Mouse (Mus musculus) neural tube, embryonic 11.5 days (tissue): ENCODE data around the gene Lrig1. TPM values are rescaled to one million over a fixed set of nuclear protein-coding genes. Genes with fewer than 3 reads are reported as not detected.

Experiments used
- ATAC-seq: fragments of 200-750 bp; cut with Nextera tagmentation; 2 replicates; pipeline ENCODE4 v1.8.0; 2017; ENCODE audit warnings: moderate number of reproducible peaks, mild to moderate bottlenecking, moderate TSS enrichment, moderate library complexity; ENCODE audit not compliant: insufficient read depth, low FRiP score, low TSS enrichment
- DNase-seq: peaks from one replicate; pipeline ENCODE4 v3.0.0-alpha.2; 2015; ENCODE audit warnings: low spot score
- H3K27ac ChIP-seq: fragments of 300-500 bp; sonication (generic); 2 replicates; pipeline ENCODE4 v1.5.1; 2014; ENCODE audit warnings: low read depth, mild to moderate bottlenecking, low read length
- H3K27me3 ChIP-seq: fragments of 300-500 bp; sonication (generic); 2 replicates; pipeline ENCODE4 v1.6.1; 2014; ENCODE audit warnings: mild to moderate bottlenecking, low read length, mixed read lengths; ENCODE audit not compliant: control insufficient read depth, insufficient read depth
- H3K36me3 ChIP-seq: fragments of 300-500 bp; sonication (generic); 2 replicates; pipeline ENCODE4 v1.6.1; 2014; ENCODE audit warnings: mild to moderate bottlenecking, low read length, moderate library complexity, mixed read lengths; ENCODE audit not compliant: control insufficient read depth, insufficient read depth
- H3K4me1 ChIP-seq: fragments of 300-500 bp; sonication (generic); 2 replicates; pipeline ENCODE4 v1.6.1; 2014; ENCODE audit warnings: low read length, mixed read lengths; ENCODE audit not compliant: control insufficient read depth, insufficient read depth
- H3K4me2 ChIP-seq: fragments of 300-500 bp; sonication (generic); 2 replicates; pipeline ENCODE4 v1.6.1; 2014; ENCODE audit warnings: low read depth, mild to moderate bottlenecking, moderate library complexity
- H3K4me3 ChIP-seq: fragments of 300-500 bp; sonication (generic); 2 replicates; pipeline ENCODE4 v1.5.1; 2014; ENCODE audit warnings: low read depth, low read length
- H3K9ac ChIP-seq: fragments of 300-500 bp; sonication (generic); 2 replicates; pipeline ENCODE4 v1.6.1; 2014; ENCODE audit warnings: mild to moderate bottlenecking, low read length
- H3K9me3 ChIP-seq: fragments of 300-500 bp; sonication (generic); 2 replicates; pipeline ENCODE4 v1.6.1; 2016; ENCODE audit warnings: low read length; ENCODE audit not compliant: control insufficient read depth
- WGBS: fragments of 180-500 bp; shearing (Covaris S2); extraction: QIAGEN DNeasy Blood & Tissue Kit; methylation state at CpG from one replicate; pipeline ENCODE4 v1.1.7; 2014; 5-methylcytosine and 5-hydroxymethylcytosine counted together
- polyA plus RNA-seq: library from polyadenylated mRNA; unstranded; fragments of >200 nt; fragmentation: Nextera tagmentation; extraction: Ambion mirVana; gene quantifications from 2 replicates; pipeline ENCODE4 v1.2.1, GENCODE M21; 2014

Gene Lrig1
- polyA plus RNA-seq, 1 experiment from 2014 or later, result 29.6 TPM

- no peak for ATAC-seq
- WGBS, result 64% methylated on average over 1 of the region's 1 CpGs
- H3K4me1 ChIP-seq, result peaks cover 21% of the 10 kb centered on the region
These were observed 50.3 kb downstream of the Lrig1 start for GRCm38 (mm10) chr6:94649637-94650036.

DNA sequence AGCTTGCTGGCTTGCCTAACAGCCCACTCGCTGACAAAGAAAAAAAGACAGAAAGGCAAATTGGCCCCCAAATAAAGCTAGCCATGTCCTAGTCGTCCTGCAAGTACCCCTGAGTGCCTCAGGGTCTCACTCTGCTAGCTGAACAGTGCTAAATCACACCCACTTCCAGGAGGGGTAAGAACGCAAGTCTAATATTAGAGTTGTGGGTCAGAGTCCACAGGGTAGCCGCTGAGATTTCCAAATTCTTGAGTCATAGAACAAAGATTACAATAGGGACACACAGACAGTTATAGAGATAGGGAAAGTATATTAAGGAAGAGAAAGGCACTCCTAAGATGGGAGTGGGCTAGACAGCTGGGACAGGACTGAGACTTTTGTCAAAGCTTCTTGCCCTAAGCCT is 51.5 kb downstream of the Lrig1 start:
- 22% methylated on average over 4 of the region's 4 CpGs for WGBS
- Histone ChIP-seq H3K27ac (peak overlapping the region; percentile 61), H3K9ac (0 out of 2 replicates have a peak overlapping the region, but pooled peaks have one; percentile 18), H3K4me3 (no peak overlapping the region), H3K4me2 (no peak overlapping the region), H3K27me3 (no peaks in the 10 kb centered on the region), H3K4me1 (peaks cover 21% of the 10 kb centered on the region), H3K9me3 (no peaks in the 10 kb centered on the region), H3K36me3 (no peaks in the 10 kb centered on the region)
- ATAC-seq, result no peak
- DNase-seq, result no peak

More at GRCm38 (mm10) chr6:94649637-94650036, 50.3 kb downstream of the Lrig1 start:
- no peak overlapping the region for H3K4me3 ChIP-seq
- no peak for DNase-seq
- no peak overlapping the region for H3K4me2 ChIP-seq
- H3K9ac ChIP-seq, result no peak overlapping the region
- no peaks in the 10 kb centered on the region for H3K36me3 ChIP-seq
- H3K27me3 ChIP-seq, result no peaks in the 10 kb centered on the region
- H3K9me3 ChIP-seq, result no peaks in the 10 kb centered on the region
- no peak overlapping the region for H3K27ac ChIP-seq

- Histone ChIP-seq H3K4me3 (no peak overlapping the region), H3K9me3 (no peaks in the 10 kb centered on the region), H3K9ac (0 out of 2 replicates have a peak overlapping the region, but pooled peaks have one; percentile 18), H3K36me3 (no peaks in the 10 kb centered on the region), H3K27ac (peak overlapping the region; percentile 61), H3K27me3 (no peaks in the 10 kb centered on the region), H3K4me1 (peaks cover 21% of the 10 kb centered on the region), H3K4me2 (no peak overlapping the region)
- ATAC-seq, result peak; percentile 68; the same call in 1 of the 2 replicates
- peak; percentile 59 for DNase-seq
- 15% methylated on average over 10 of the region's 10 CpGs for WGBS
These were observed 52.2 kb downstream of the Lrig1 start for GRCm38 (mm10) chr6:94647574-94648430.

DNA sequence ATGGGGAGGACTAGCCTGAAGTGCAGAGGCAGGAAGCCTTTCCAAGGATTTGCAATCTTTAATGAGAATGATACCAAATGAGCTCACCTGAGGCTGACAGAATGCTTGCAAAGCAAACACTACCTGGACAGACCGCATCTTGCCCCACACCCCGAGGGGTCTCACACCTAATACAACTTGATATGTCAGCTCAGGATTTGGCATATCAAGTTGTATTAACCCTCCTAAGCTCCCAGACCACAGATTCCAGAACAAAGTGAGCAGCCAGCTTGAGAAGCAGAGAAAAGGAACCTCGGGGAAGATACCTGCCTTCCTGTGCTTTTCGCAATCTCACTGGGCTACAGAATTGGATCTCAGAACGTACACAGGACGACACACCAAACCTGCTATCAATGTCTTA is 53.1 kb downstream of the Lrig1 start:
- peaks cover 21% of the 10 kb centered on the region for H3K4me1 ChIP-seq
- WGBS, result 75% methylated on average over 6 of the region's 6 CpGs

GRCm38 (mm10) chr6:94646274-94646863 is 53.6 kb downstream of the Lrig1 start:
- Histone ChIP-seq H3K4me2 (no peak overlapping the region), H3K27ac (no peak overlapping the region)

More for the DNA sequence above, 53.1 kb downstream of the Lrig1 start:
- no peak overlapping the region for H3K27ac ChIP-seq
- no peaks in the 10 kb centered on the region for H3K9me3 ChIP-seq
- H3K4me2 ChIP-seq, result no peak overlapping the region
- H3K9ac ChIP-seq, result no peak overlapping the region
- H3K27me3 ChIP-seq, result no peaks in the 10 kb centered on the region
- ATAC-seq, result no peak
- no peak for DNase-seq
- no peak overlapping the region for H3K4me3 ChIP-seq
- H3K36me3 ChIP-seq, result no peaks in the 10 kb centered on the region

GRCm38 (mm10) chr6:94645723-94646122 is 54.2 kb downstream of the Lrig1 start:
- Histone ChIP-seq H3K4me2 (no peak overlapping the region), H3K9ac (no peak overlapping the region), H3K27ac (no peak overlapping the region), H3K4me1 (peaks cover 21% of the 10 kb centered on the region), H3K4me3 (no peak overlapping the region), H3K27me3 (no peaks in the 10 kb centered on the region), H3K9me3 (no peaks in the 10 kb centered on the region), H3K36me3 (no peaks in the 10 kb centered on the region)
- 64% methylated on average over 4 of the region's 4 CpGs for WGBS
- no peak for DNase-seq
- ATAC-seq, result no peak

More at GRCm38 (mm10) chr6:94646274-94646863, 53.6 kb downstream of the Lrig1 start:
- Histone ChIP-seq H3K9me3 (no peaks in the 10 kb centered on the region), H3K4me3 (no peak overlapping the region), H3K4me1 (peaks cover 21% of the 10 kb centered on the region), H3K9ac (no peak overlapping the region), H3K27me3 (no peaks in the 10 kb centered on the region), H3K36me3 (no peaks in the 10 kb centered on the region)
- DNase-seq, result no peak
- 75% methylated on average over 6 of the region's 6 CpGs for WGBS
- no peak for ATAC-seq

DNA sequence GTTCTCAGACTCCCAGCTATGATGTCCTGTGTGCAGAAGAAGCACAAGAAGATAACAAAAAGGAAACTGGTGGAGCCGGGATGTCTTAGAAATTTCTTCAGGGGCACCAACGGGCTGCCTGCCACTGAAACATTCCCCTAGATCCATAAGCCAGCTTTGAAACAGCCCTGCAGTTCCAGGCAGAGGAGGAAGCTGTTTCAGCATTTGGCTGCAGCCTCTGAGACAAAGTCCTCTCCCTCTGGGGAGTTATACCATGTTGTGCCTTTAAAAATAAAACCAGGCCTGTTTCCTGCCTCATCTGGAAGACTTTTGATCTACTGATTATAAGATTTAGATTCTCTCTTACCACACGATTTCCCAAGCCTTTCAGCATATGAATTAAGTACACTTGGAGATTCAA is 55.3 kb downstream of the Lrig1 start:
- H3K27ac ChIP-seq, result no peak overlapping the region
- H3K9me3 ChIP-seq, result no peaks in the 10 kb centered on the region
- no peaks in the 10 kb centered on the region for H3K36me3 ChIP-seq
- 82% methylated on average over 3 of the region's 3 CpGs for WGBS
- peaks cover 26% of the 10 kb centered on the region for H3K4me1 ChIP-seq
- H3K9ac ChIP-seq, result no peak overlapping the region
- DNase-seq, result no peak
- no peak for ATAC-seq
- no peak overlapping the region for H3K4me2 ChIP-seq
- no peak overlapping the region for H3K4me3 ChIP-seq
- H3K27me3 ChIP-seq, result no peaks in the 10 kb centered on the region

DNA sequence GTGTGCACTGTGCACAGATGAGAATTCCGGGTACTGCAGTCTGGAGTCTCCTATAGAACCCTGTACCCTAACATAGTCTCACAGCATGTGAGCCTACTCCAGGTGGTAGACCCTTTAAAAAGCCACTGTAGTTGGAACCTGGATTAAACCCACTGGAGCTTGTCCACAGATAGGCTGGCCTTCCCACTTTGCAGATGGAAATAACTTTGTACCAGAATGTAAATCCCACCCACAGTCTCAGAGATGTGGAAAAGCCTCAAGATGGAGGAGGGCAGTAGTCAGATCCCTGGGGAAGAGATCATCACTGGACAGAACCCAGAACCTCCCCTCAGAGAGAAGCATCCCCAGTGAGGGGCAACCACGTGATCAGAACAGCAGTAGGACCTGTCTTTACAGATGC is 56.0 kb downstream of the Lrig1 start:
- ATAC-seq, result no peak

More for the DNA sequence above, 56.0 kb downstream of the Lrig1 start:
- Histone ChIP-seq H3K27ac (no peak overlapping the region), H3K4me3 (no peak overlapping the region), H3K9me3 (no peaks in the 10 kb centered on the region), H3K27me3 (no peaks in the 10 kb centered on the region), H3K4me1 (peaks cover 26% of the 10 kb centered on the region), H3K36me3 (no peaks in the 10 kb centered on the region), H3K9ac (no peak overlapping the region), H3K4me2 (no peak overlapping the region)
- WGBS, result 85% methylated on average over 2 of the region's 2 CpGs
- DNase-seq, result no peak
